9 mouse cellular contexts compared by ENCODE assay signal in genomic region chr2:116735702-116736101, GRCm38 (mm10).
DNase-seq lines count a peak whose midpoint lies in the region; ATAC-seq and TF ChIP-seq lines count a peak whose summit lies in the region.
"Had no signal": no experiment of that assay in that cellular context is flagged by ENCODE, and none has a peak within 500 bp of the region (broad histone marks: within the 10 kb centered on the region; RNA-seq: fewer than 3 reads in every experiment).

No protein-coding gene starts in this region.

- no peak overlapping the region for H3K9ac ChIP-seq in forebrain, embryonic 11.5 days (ENCODE audit: low read length)
- H3K9ac ChIP-seq in forebrain, embryonic 16.5 days (replicated peaks; ENCODE audit: low read depth, low read length): no peak overlapping the region
- no peak overlapping the region for H3K9ac ChIP-seq in midbrain, postnatal 0 days (replicated peaks; ENCODE audit: low read length, poor library complexity, severe bottlenecking)
- H3K9ac ChIP-seq: neural tube, embryonic 13.5 days had no signal

- intact Hi-C loops in left cerebral cortex, postnatal 14 days (cut with DNase I): no loop called here

- peak; percentile 66 for TF ChIP-seq CTCF in midbrain, postnatal 0 days (IDR thresholded peaks at IDR 0.05)

- ATAC-seq in forebrain, embryonic 11.5 days (replicated peaks; ENCODE audit: low FRiP score): peak; percentile 61; the same call in 1 of the 2 replicates
- peak; percentile 50; the same call in 1 of the 2 replicates for ATAC-seq in forebrain, embryonic 16.5 days
- ATAC-seq in midbrain, postnatal 0 days (ENCODE audit: low FRiP score): peak; percentile 80

- DNase-seq in forebrain, embryonic 11.5 days (ENCODE audit: low spot score): peak; percentile 50
- DNase-seq in forebrain, embryonic 10.5 days (ENCODE audit: extremely low spot score, low spot score): no peak
- DNase-seq in adrenal gland, adult (ENCODE audit: inconsistent age in 2 of 2, low spot score in 1 of 2): peak; percentile 70 to 83
- peak; percentile 77 for DNase-seq in heart, postnatal 4 days
- DNase-seq in left cerebral cortex, postnatal 14 days (ENCODE audit: low spot score in 2 of 2): peak; percentile 9 to 13
- peak; percentile 68 for DNase-seq in midbrain, postnatal 0 days (ENCODE audit: low spot score)
- DNase-seq in spleen, postnatal 36 days (ENCODE audit: low spot score in 2 of 2): no peak

- no peaks in the 10 kb centered on the region for H3K9me3 ChIP-seq in forebrain, embryonic 11.5 days (ENCODE audit: control insufficient read depth, low read length)
- H3K9me3 ChIP-seq in forebrain, embryonic 10.5 days: no peaks in the 10 kb centered on the region
- no peaks in the 10 kb centered on the region for H3K9me3 ChIP-seq in forebrain, embryonic 16.5 days (ENCODE audit: control insufficient read depth, low read length)
- H3K9me3 ChIP-seq in midbrain, postnatal 0 days (ENCODE audit: low read length): no peaks in the 10 kb centered on the region
- H3K9me3 ChIP-seq: neural tube, embryonic 13.5 days had no signal

- 50% methylated on average over 3 of the region's 3 CpGs for WGBS in forebrain, embryonic 11.5 days
- 57% methylated on average over 3 of the region's 3 CpGs for WGBS in forebrain, embryonic 10.5 days
- 39% methylated on average over 3 of the region's 3 CpGs for WGBS in forebrain, embryonic 16.5 days
- WGBS in midbrain, postnatal 0 days: 35% methylated on average over 3 of the region's 3 CpGs

- H3K36me3 ChIP-seq in forebrain, embryonic 11.5 days (ENCODE audit: control insufficient read depth, insufficient read depth, low read length): no peaks in the 10 kb centered on the region
- H3K36me3 ChIP-seq in forebrain, embryonic 10.5 days (replicated peaks): no peaks in the 10 kb centered on the region
- H3K36me3 ChIP-seq in forebrain, embryonic 16.5 days (ENCODE audit: control insufficient read depth, insufficient read depth): no peaks in the 10 kb centered on the region
- H3K36me3 ChIP-seq in midbrain, postnatal 0 days (ENCODE audit: insufficient read depth, low read length): no peaks in the 10 kb centered on the region
- H3K36me3 ChIP-seq: neural tube, embryonic 13.5 days had no signal

- H3K4me2 ChIP-seq in forebrain, embryonic 11.5 days (ENCODE audit: low read depth, low read length, severe bottlenecking): no peak overlapping the region
- H3K4me2 ChIP-seq in forebrain, embryonic 16.5 days (ENCODE audit: low read length): no peak overlapping the region
- H3K4me2 ChIP-seq in midbrain, postnatal 0 days (ENCODE audit: low read depth, low read length, poor library complexity, severe bottlenecking): no peak overlapping the region
- H3K4me2 ChIP-seq: neural tube, embryonic 13.5 days had no signal

- H3K27ac ChIP-seq in forebrain, embryonic 11.5 days (ENCODE audit: low read depth, low read length): no peak overlapping the region
- H3K27ac ChIP-seq in forebrain, embryonic 10.5 days: no peak overlapping the region
- H3K27ac ChIP-seq in forebrain, embryonic 16.5 days (ENCODE audit: low read length): no peak overlapping the region
- H3K27ac ChIP-seq in midbrain, postnatal 0 days (ENCODE audit: low read depth, low read length): no peak overlapping the region
- H3K27ac ChIP-seq: neural tube, embryonic 13.5 days had no signal

- H3K27me3 ChIP-seq in forebrain, embryonic 11.5 days (ENCODE audit: control insufficient read depth, insufficient read depth, low read length): no peaks in the 10 kb centered on the region
- H3K27me3 ChIP-seq in forebrain, embryonic 10.5 days (ENCODE audit: poor library complexity, severe bottlenecking): no peaks in the 10 kb centered on the region
- H3K27me3 ChIP-seq in forebrain, embryonic 16.5 days (replicated peaks; ENCODE audit: control insufficient read depth, insufficient read depth, low read length): no peaks in the 10 kb centered on the region
- no peaks in the 10 kb centered on the region for H3K27me3 ChIP-seq in midbrain, postnatal 0 days (ENCODE audit: insufficient read depth, low read length)
- H3K27me3 ChIP-seq: neural tube, embryonic 13.5 days had no signal

- no peaks in the 10 kb centered on the region for H3K4me1 ChIP-seq in forebrain, embryonic 11.5 days (replicated peaks; ENCODE audit: control insufficient read depth, insufficient read depth, low read length)
- H3K4me1 ChIP-seq in forebrain, embryonic 10.5 days: no peaks in the 10 kb centered on the region
- no peaks in the 10 kb centered on the region for H3K4me1 ChIP-seq in forebrain, embryonic 16.5 days (replicated peaks; ENCODE audit: control insufficient read depth, insufficient read depth, low read length)
- H3K4me1 ChIP-seq in midbrain, postnatal 0 days (ENCODE audit: insufficient read depth, low read length): no peaks in the 10 kb centered on the region
- H3K4me1 ChIP-seq: neural tube, embryonic 13.5 days had no signal

- H3K4me3 ChIP-seq in forebrain, embryonic 11.5 days (ENCODE audit: low read depth, low read length): no peak overlapping the region
- H3K4me3 ChIP-seq in forebrain, embryonic 10.5 days: no peak overlapping the region
- H3K4me3 ChIP-seq in forebrain, embryonic 16.5 days (replicated peaks; ENCODE audit: low read length): no peak overlapping the region
- H3K4me3 ChIP-seq in midbrain, postnatal 0 days (ENCODE audit: low read depth, low read length): no peak overlapping the region
- H3K4me3 ChIP-seq: neural tube, embryonic 13.5 days had no signal

Comparison
In these comparisons a context has a peak if more than half of its experiments do, and no peak if none do; other contexts are left out.
1. DNase-seq: peak in forebrain, embryonic 11.5 days (single experiment), adrenal gland, adult (2 of 2), heart, postnatal 4 days (single experiment), left cerebral cortex, postnatal 14 days (2 of 2) and midbrain, postnatal 0 days (single experiment); none in forebrain, embryonic 10.5 days (single experiment) and spleen, postnatal 36 days (0 of 2).
2. Peak in every context shown above with its lines, with median percentiles within 50 percentile points of each other: ATAC-seq.